Mouse (Mus musculus): ENCODE data around the gene Olfr73.
"Not testable (repeated sequence)": the region's sequence is repeated elsewhere in the genome, so short reads cannot be mapped to it uniquely, and the experiment has no call there.

The Olfr73 gene

DNA sequence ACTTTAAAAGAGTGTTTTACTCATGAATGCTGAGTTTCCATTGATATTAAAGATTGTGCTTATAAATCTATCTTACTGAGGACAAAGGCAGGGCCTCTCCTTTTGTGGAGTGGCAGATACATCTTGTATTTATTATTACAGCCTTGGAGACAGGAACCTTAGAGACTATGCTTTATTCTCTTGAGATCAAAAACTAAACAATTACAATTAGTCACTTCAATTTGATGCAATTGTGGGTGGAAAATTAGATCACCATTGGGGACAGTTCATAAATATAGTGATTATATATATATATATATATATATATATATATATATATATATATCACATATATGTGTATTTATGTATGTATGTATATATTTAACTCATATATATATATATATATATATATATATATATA is at the start of gene Olfr73:
Gene Olfr73 (minus strand): TSS at position 101 of the 400 bp plus-strand sequence.
- no peak for DNase-seq (ENCODE audit: low spot score in 2 of 2)

DNA sequence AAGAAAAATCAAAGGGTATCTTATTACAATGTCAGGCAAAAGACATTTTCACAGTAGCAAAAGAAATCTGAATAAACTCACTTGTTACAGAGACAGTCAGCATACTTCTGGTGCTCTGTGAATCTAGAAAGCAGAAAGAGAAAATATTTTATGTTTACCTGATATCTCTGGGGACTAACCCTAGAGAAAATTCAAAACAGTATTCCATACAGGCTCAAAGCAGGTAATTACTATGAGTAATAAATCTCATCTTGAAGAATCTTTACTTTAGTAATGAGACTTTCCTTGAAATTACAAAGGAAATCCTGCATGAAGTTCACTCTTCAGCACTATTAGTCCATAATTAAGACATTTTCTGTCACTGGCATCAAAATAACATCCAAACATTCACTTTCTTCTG is 34.2 kb upstream of the Olfr73 start, which contains the start of gene Olfr1163:
Gene Olfr1163 (minus strand): TSS at position 101 of the 400 bp plus-strand sequence.
- no peak for DNase-seq (ENCODE audit: low spot score in 2 of 2)

DNA sequence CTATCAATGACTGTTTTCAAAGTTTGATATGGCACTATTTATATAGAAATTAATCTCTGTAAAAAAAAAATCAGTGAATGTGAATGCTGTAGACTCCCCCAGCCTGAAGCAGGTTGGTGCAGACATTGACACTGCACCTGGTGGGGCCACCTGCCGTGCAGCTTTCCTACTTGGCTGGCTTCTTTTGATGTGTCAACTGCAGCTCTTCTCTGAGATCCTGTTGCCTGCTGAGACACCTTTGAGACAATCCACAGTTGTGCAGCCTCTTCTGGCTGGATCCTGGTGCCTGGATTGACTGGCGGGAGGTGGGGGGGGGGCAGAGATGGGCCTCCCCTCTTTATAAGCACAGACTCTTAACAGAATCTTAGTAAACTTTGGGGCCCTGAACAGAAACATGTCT is 26.1 kb upstream of the Olfr73 start:
- no peak for DNase-seq (ENCODE audit: low spot score in 2 of 2)

DNA sequence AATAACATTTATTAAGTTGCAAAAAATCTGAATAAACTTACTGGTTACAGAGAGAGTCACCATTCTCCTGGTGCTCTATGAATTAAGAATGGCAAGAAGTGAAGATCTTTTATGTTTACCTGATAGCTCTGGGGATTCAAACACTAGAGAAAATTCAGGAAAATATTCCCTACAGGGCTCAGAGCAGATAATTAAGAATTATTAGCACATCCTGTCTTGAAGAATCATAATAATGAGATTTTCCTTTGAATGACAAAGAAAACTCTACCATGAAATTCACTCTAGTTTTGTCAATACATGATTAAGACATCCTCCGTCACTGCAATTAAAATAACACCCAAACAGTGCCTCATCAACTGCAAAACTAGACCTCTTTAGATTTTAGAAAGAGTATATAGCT is 13.5 kb upstream of the Olfr73 start, which contains the start of gene Olfr1162:
Gene Olfr1162 (minus strand): TSS at position 101 of the 400 bp plus-strand sequence.
- no peak for DNase-seq (ENCODE audit: low spot score in 2 of 2)

GRCm38 (mm10) chr2:88022474-88022873 is 15.0 kb downstream of the Olfr73 start, which contains the start of gene Olfr1161:
Gene Olfr1161, plus strand, starts transcription at chr2:88022774.
- not testable (repeated sequence) for DNase-seq (ENCODE audit: low spot score in 2 of 2)

DNA sequence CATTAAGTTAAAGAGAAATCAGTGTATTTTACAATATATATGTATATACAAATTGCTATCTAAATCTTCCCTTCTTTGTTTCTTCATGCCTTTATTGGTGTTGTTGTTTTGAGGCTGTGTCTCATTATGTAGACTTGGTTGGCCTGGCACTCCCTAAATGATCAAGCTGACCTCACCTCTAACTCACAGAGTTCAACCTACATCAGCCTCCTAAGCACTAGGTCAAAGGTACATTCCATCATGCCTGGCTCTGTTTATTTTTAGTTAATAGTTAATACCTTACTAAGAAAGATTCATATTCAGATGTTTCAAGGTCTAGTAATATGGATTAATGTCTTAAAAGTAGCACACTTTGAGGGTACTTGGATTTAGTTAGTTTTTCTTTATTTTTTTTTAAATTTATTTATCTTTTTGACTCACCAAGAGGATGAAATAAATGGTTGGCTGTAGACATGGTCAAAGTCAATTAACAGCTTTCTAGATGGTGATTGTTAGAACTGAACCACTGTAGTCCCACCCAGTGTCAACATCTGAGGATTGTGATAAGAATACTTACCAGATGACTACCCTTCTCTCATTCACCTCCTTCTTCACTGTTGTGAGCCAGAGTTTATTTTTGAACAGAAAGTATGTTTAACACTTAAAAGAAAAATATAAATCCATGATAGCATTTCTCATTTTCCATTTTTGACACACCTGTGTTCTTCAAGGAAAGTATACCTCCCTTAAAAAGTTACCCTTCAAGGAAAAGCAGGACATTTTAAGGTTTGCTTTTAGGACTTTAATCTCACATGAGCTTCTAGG is 29.8 kb downstream of the Olfr73 start, which contains the start of gene Olfr1160:
Gene Olfr1160 (minus strand): TSS at position 754 of the 804 bp plus-strand sequence.
- no peak for DNase-seq (ENCODE audit: low spot score in 2 of 2)

DNA sequence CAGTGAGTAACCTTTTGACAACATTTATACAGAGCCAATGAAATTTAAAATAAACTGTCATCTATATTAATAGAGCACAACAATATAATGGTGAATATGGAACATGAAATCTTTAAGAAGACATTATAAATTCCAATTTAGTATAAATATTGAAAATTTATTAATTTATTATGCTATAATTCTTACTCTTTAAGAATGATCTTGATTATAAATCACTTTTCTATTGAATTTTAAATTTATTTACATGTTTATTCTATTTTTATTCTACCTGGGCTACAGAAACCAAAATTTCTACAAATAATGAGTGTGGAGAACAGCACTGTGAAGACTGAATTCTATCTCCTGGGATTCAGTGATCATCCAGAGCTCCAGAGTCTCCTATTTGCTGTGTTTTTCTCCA is 47.7 kb downstream of the Olfr73 start, which contains the start of gene Olfr1158:
Gene Olfr1158 (plus strand): TSS at position 301 of the 400 bp plus-strand sequence.
- DNase-seq (ENCODE audit: low spot score in 2 of 2): no peak
